Mouse (Mus musculus) intestine, embryonic 16.5 days (tissue): ENCODE data around the gene Atm. TPM values are rescaled to one million over a fixed set of nuclear protein-coding genes. Genes with fewer than 3 reads are reported as not detected.

ENCODE experiments used
- ATAC-seq: fragments of 200-750 bp; cut with Nextera tagmentation; 2 replicates; pipeline ENCODE4 v1.8.0; 2017; ENCODE audit warnings: moderate TSS enrichment, moderate library complexity
- H3K27ac ChIP-seq: fragments of 300-500 bp; sonication (generic); 2 replicates; pipeline ENCODE4 v1.5.1; 2014; ENCODE audit warnings: mild to moderate bottlenecking, low read length
- H3K27me3 ChIP-seq: fragments of 300-500 bp; sonication (generic); replicated peaks from 2 replicates; pipeline ENCODE4 v1.6.1; 2014; ENCODE audit warnings: low read length, control low read depth, mixed read lengths; ENCODE audit not compliant: control insufficient read depth, insufficient read depth
- H3K36me3 ChIP-seq: fragments of 300-500 bp; sonication (generic); 2 replicates; pipeline ENCODE4 v1.6.1; 2014; ENCODE audit warnings: low read length, control low read depth; ENCODE audit not compliant: control insufficient read depth, insufficient read depth
- H3K4me1 ChIP-seq: fragments of 300-500 bp; sonication (generic); 2 replicates; pipeline ENCODE4 v1.6.1; 2014; ENCODE audit warnings: low read length, control low read depth, mixed read lengths; ENCODE audit not compliant: control insufficient read depth, insufficient read depth
- H3K4me2 ChIP-seq: fragments of 300-500 bp; sonication (generic); 2 replicates; pipeline ENCODE4 v1.6.1; 2014; ENCODE audit warnings: low read depth, low read length, control low read depth
- H3K4me3 ChIP-seq: fragments of 300-500 bp; sonication (generic); 2 replicates; pipeline ENCODE4 v1.5.1; 2014; ENCODE audit warnings: mild to moderate bottlenecking, low read length
- H3K9ac ChIP-seq: fragments of 300-500 bp; sonication (generic); 2 replicates; pipeline ENCODE4 v1.6.1; 2014; ENCODE audit warnings: low read depth, low read length
- H3K9me3 ChIP-seq: fragments of 300-500 bp; sonication (generic); 2 replicates; pipeline ENCODE4 v1.6.1; 2016; ENCODE audit warnings: low read length, control low read depth; ENCODE audit not compliant: control insufficient read depth
- WGBS: fragments of 180-500 bp; shearing (Covaris S2); extraction: QIAGEN DNeasy Blood & Tissue Kit; methylation state at CpG from one replicate; pipeline ENCODE4 v1.1.7; 2014; 5-methylcytosine and 5-hydroxymethylcytosine counted together
- polyA plus RNA-seq: library from polyadenylated mRNA; unstranded; fragments of >200 nt; fragmentation: Nextera tagmentation; extraction: Ambion mirVana; gene quantifications from 2 replicates; pipeline ENCODE4 v1.2.1, GENCODE M21; 2015

Atm gene
- polyA plus RNA-seq, 1 experiment from 2014 or later, result 9.5 TPM

DNA sequence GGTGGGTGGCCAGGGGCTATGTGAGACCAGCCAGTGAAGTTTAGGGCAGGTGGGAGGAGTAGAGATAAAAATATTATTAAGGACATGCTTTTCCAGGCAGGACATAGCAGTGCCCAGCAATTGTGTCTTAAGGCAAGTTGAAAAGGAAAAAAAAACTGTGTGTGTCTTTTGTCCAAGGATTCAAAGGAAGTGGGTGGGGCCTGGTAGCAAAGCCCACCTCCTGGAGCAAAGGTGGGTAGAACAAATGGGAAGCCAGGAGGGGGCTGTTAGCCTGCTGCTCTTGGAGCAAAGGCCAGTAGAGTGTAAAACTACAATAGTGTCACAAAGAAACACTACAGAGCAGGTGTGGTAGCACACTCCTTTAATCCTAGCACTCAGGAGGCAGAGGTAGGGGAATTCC, 22.4 kb downstream of the Atm start:
- H3K4me1 ChIP-seq, result no peaks in the 10 kb centered on the region
- no peaks in the 10 kb centered on the region for H3K27me3 ChIP-seq
- no peak for ATAC-seq
- H3K9me3 ChIP-seq, result no peaks in the 10 kb centered on the region
- H3K27ac ChIP-seq, result no peak overlapping the region
- no peak overlapping the region for H3K4me3 ChIP-seq
- no peak overlapping the region for H3K9ac ChIP-seq
- H3K36me3 ChIP-seq, result no peaks in the 10 kb centered on the region
- no peak overlapping the region for H3K4me2 ChIP-seq

- H3K4me1 ChIP-seq, result no peaks in the 10 kb centered on the region
- H3K9ac ChIP-seq, result no peak overlapping the region
- no peak overlapping the region for H3K4me3 ChIP-seq
- no peak overlapping the region for H3K4me2 ChIP-seq
- no peaks in the 10 kb centered on the region for H3K36me3 ChIP-seq
- 89% methylated on average over 7 of the region's 7 CpGs for WGBS
- no peaks in the 10 kb centered on the region for H3K9me3 ChIP-seq
- no peak for ATAC-seq
- no peaks in the 10 kb centered on the region for H3K27me3 ChIP-seq
- H3K27ac ChIP-seq, result no peak overlapping the region
Observed at GRCm38 (mm10) chr9:53508053-53508452, 28.5 kb downstream of the Atm start.

DNA sequence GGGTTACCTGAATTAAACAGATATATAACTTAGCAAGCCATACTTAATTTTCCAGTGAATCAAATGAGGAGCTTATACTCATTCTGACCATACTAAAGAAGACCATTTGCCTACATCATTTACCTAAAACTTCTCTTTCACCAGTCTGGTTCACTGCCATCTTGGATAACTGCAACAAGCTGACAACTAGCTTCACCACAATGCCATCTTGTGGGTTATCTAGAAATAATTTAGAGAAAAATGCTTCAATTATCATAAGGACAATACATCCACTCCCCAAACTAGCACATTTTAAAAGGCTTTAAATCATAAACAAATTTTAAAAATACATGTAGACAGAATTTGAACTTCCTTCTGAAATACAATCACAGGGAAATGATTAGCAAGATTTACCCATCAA, 50.7 kb downstream of the Atm start:
- H3K9me3 ChIP-seq, result no peaks in the 10 kb centered on the region
- H3K27ac ChIP-seq, result no peak overlapping the region
- H3K4me2 ChIP-seq, result no peak overlapping the region
- H3K4me1 ChIP-seq, result no peaks in the 10 kb centered on the region
- no peak overlapping the region for H3K9ac ChIP-seq
- H3K36me3 ChIP-seq, result no peaks in the 10 kb centered on the region; the same call in 1 of the 2 replicates
- ATAC-seq, result no peak
- no peak overlapping the region for H3K4me3 ChIP-seq
- no peaks in the 10 kb centered on the region for H3K27me3 ChIP-seq

GRCm38 (mm10) chr9:53472806-53473518, 63.6 kb downstream of the Atm start:
- ATAC-seq, result no peak

DNA sequence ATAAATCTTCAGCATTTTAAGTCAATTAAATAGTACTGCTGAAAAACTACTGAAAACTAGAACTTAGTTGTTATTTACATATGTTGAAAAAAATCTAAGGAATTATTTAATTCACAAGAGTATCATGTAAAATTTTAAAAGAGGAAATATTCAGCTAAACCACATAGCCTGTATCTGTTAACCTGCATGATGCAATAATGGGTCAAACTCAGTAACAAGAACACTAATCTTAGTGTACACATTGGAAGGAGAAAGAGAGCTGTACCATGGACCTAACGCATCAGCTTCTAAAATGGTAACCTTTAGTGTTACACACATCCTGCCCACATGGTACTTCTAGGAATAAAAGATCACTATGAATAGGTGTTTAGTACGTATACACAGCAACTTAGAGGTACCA, 84.5 kb downstream of the Atm start:
- Histone ChIP-seq H3K4me3 (no peak overlapping the region), H3K4me2 (no peak overlapping the region), H3K27me3 (no peaks in the 10 kb centered on the region), H3K9me3 (no peaks in the 10 kb centered on the region), H3K27ac (no peak overlapping the region), H3K9ac (no peak overlapping the region), H3K36me3 (peaks cover 2% of the 10 kb centered on the region; the same call in 1 of the 2 replicates), H3K4me1 (no peaks in the 10 kb centered on the region)
- WGBS, result 84% methylated on average over 2 of the region's 2 CpGs
- no peak for ATAC-seq

More at GRCm38 (mm10) chr9:53472806-53473518, 63.6 kb downstream of the Atm start:
- no peaks in the 10 kb centered on the region for H3K9me3 ChIP-seq
- H3K36me3 ChIP-seq, result no peaks in the 10 kb centered on the region; the same call in 1 of the 2 replicates
- no peaks in the 10 kb centered on the region for H3K4me1 ChIP-seq
- no peak overlapping the region for H3K4me3 ChIP-seq
- no peak overlapping the region for H3K9ac ChIP-seq
- H3K4me2 ChIP-seq, result no peak overlapping the region
- H3K27me3 ChIP-seq, result no peaks in the 10 kb centered on the region
- WGBS, result 81% methylated on average over 9 of the region's 9 CpGs
- H3K27ac ChIP-seq, result no peak overlapping the region

DNA sequence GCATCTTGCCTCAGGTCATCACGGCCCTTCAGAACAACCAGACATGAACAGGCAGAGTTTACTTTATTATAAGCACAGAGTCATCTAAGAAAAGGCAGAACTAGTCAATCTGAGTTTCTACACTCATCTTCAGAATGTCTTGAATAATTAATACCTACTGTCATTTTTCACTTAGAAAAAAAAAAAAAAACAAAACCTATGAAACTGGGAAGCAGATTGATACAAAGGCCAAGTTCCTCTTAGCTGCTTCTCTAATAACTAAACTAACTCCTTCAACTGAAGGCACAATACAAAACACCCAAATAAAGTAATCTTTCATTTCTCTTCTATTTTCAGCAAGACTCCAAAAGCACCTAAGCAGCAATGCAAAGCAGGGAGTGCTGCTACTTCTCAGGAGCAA, 85.9 kb downstream of the Atm start:
- H3K9ac ChIP-seq, result no peak overlapping the region
- H3K4me1 ChIP-seq, result no peaks in the 10 kb centered on the region
- no peaks in the 10 kb centered on the region for H3K27me3 ChIP-seq
- no peaks in the 10 kb centered on the region for H3K9me3 ChIP-seq
- no peak overlapping the region for H3K27ac ChIP-seq
- H3K4me2 ChIP-seq, result no peak overlapping the region
- WGBS, result 95% methylated on average over 1 of the region's 1 CpGs
- no peak for ATAC-seq
- no peak overlapping the region for H3K4me3 ChIP-seq
- H3K36me3 ChIP-seq, result peaks cover 2% of the 10 kb centered on the region; the same call in 1 of the 2 replicates

- Histone ChIP-seq H3K9ac (no peak overlapping the region), H3K4me3 (no peak overlapping the region), H3K4me2 (no peak overlapping the region), H3K9me3 (no peaks in the 10 kb centered on the region), H3K36me3 (no peaks in the 10 kb centered on the region), H3K4me1 (no peaks in the 10 kb centered on the region), H3K27me3 (no peaks in the 10 kb centered on the region), H3K27ac (no peak overlapping the region)
- WGBS, result 86% methylated on average over 14 of the region's 14 CpGs
- no peak for ATAC-seq
Observed at GRCm38 (mm10) chr9:53435830-53436570, 100.5 kb downstream of the Atm start.

DNA sequence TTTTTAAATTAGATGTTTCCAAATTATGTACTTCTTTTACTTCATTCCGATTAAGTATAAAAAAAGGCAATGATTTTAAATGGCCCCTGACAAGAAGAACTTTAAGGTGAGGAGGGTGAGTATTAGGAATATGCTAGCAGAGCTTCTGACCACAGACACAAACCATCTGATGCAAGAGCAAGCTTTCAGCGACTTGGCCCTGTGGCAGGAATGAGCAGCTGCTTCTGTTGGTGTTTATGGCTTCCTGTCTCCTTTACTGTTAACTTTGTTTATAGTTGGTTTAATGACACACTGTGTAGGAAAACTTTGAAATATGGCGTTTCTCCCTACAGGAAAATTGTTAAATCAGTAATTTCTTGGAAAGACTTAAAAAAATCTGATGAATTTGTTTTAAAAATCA, 108.9 kb downstream of the Atm start:
- no peak overlapping the region for H3K4me2 ChIP-seq
- no peaks in the 10 kb centered on the region for H3K9me3 ChIP-seq
- no peaks in the 10 kb centered on the region for H3K27me3 ChIP-seq
- H3K4me3 ChIP-seq, result no peak overlapping the region
- no peak overlapping the region for H3K27ac ChIP-seq
- ATAC-seq, result no peak
- no peaks in the 10 kb centered on the region for H3K36me3 ChIP-seq
- no peaks in the 10 kb centered on the region for H3K4me1 ChIP-seq
- WGBS, result 52% methylated on average over 3 of the region's 3 CpGs
- H3K9ac ChIP-seq, result no peak overlapping the region

- Histone ChIP-seq H3K4me1 (no peaks in the 10 kb centered on the region), H3K4me3 (no peak overlapping the region), H3K9ac (no peak overlapping the region), H3K27ac (no peak overlapping the region), H3K27me3 (no peaks in the 10 kb centered on the region), H3K9me3 (no peaks in the 10 kb centered on the region), H3K4me2 (no peak overlapping the region), H3K36me3 (no peaks in the 10 kb centered on the region)
- no peak for ATAC-seq
- WGBS, result 89% methylated on average over 3 of the region's 3 CpGs
Observed at GRCm38 (mm10) chr9:53426726-53427125, 109.8 kb downstream of the Atm start.
